Mouse (Mus musculus) lung, adult 2 months (tissue): Measurements from ENCODE around the gene Agpat4.

Experiments used
- CTCF ChIP-seq: fragments of 200-500 bp; IDR thresholded peaks from 2 replicates; pipeline ENCODE4 v1.5.1; 2011; ENCODE audit warnings: mild to moderate bottlenecking, low read length, control low read depth; ENCODE audit not compliant: insufficient read depth
- POLR2A ChIP-seq: fragments of 200-500 bp; IDR thresholded peaks from 2 replicates; pipeline ENCODE4 v1.6.1; 2011; ENCODE audit warnings: low read depth, mild to moderate bottlenecking, control low read depth, low read length, borderline replicate concordance; ENCODE audit errors: extremely low read depth

- TF ChIP-seq CTCF (no peak), POLR2A (no peak)
Measured at GRCm38 (mm10) chr17:12123168-12123567, 4.7 kb downstream of the Agpat4 start.
